Mouse (Mus musculus) intestine, embryonic 15.5 days (tissue): ENCODE results near the gene Olfr1360. TPM values are rescaled to one million over a fixed set of nuclear protein-coding genes. Genes with fewer than 3 reads are reported as not detected.
"Not testable (repeated sequence)": the region's sequence is repeated elsewhere in the genome, so short reads cannot be mapped to it uniquely, and the experiment has no call there.

Experiments
- ATAC-seq: fragments of 200-750 bp; cut with Nextera tagmentation; 2 replicates; pipeline ENCODE4 v1.8.0; 2017; ENCODE audit warnings: moderate TSS enrichment, moderate library complexity
- H3K27ac ChIP-seq: fragments of 300-500 bp; sonication (generic); 2 replicates; pipeline ENCODE4 v1.5.1; 2015; ENCODE audit warnings: mild to moderate bottlenecking, inconsistent platforms
- H3K27me3 ChIP-seq: fragments of 300-500 bp; sonication (generic); replicated peaks from 2 replicates; pipeline ENCODE4 v1.6.1; 2015; ENCODE audit warnings: inconsistent platforms
- H3K36me3 ChIP-seq: fragments of 300-500 bp; sonication (generic); 2 replicates; pipeline ENCODE4 v1.6.1; 2015; ENCODE audit warnings: inconsistent platforms
- H3K4me1 ChIP-seq: fragments of 300-500 bp; sonication (generic); replicated peaks from 2 replicates; pipeline ENCODE4 v1.6.1; 2015; ENCODE audit warnings: inconsistent platforms
- H3K4me2 ChIP-seq: fragments of 300-500 bp; sonication (generic); replicated peaks from 2 replicates; pipeline ENCODE4 v1.6.1; 2015; ENCODE audit warnings: mild to moderate bottlenecking, inconsistent platforms
- H3K4me3 ChIP-seq: fragments of 300-500 bp; sonication (generic); replicated peaks from 2 replicates; pipeline ENCODE4 v1.5.1; 2015; ENCODE audit warnings: inconsistent platforms
- H3K9ac ChIP-seq: fragments of 300-500 bp; sonication (generic); 2 replicates; pipeline ENCODE4 v1.6.1; 2015; ENCODE audit warnings: inconsistent platforms
- H3K9me3 ChIP-seq: fragments of 300-500 bp; sonication (generic); 2 replicates; pipeline ENCODE4 v1.6.1; 2016; ENCODE audit warnings: inconsistent platforms
- WGBS: fragments of 180-500 bp; shearing (Covaris S2); methylation state at CpG from one replicate; pipeline ENCODE4 v1.1.7; 2015; 5-methylcytosine and 5-hydroxymethylcytosine counted together
- polyA plus RNA-seq: library from polyadenylated mRNA; unstranded; fragments of >200 nt; fragmentation: Nextera tagmentation; extraction: Ambion mirVana; gene quantifications from 2 replicates; pipeline ENCODE4 v1.2.1, GENCODE M21; 2015

Gene Olfr1360
- not detected in 2 replicates for polyA plus RNA-seq

- Histone ChIP-seq H3K27ac (no peak within 1 kb of the TSS), H3K27me3 (no peaks in the 10 kb centered on the region), H3K36me3 (no peaks in the 10 kb centered on the region), H3K4me2 (no peak within 1 kb of the TSS), H3K9me3 (no peaks in the 10 kb centered on the region), H3K9ac (no peak within 1 kb of the TSS), H3K4me3 (no peak within 1 kb of the TSS), H3K4me1 (no peaks in the 10 kb centered on the region)
- 87% methylated on average over 2 of the region's 2 CpGs for WGBS
- ATAC-seq: no peak
Measured at GRCm38 (mm10) chr13:21677305-21677704, at the start of gene Olfr1360. TSS of gene Olfr1360 (minus strand) at chr13:21677405.

GRCm38 (mm10) chr13:21722993-21723836 lies 46.0 kb upstream of the Olfr1360 start:
- 38% methylated on average over 5 of the region's 5 CpGs for WGBS
- no peaks in the 10 kb centered on the region for H3K36me3 ChIP-seq
- H3K4me2 ChIP-seq: peak overlapping the region; percentile 60; the same call in 1 of the 2 replicates
- no peaks in the 10 kb centered on the region for H3K27me3 ChIP-seq
- ATAC-seq: no peak
- H3K4me1 ChIP-seq: peaks cover 7% of the 10 kb centered on the region
- H3K27ac ChIP-seq: no peak overlapping the region; the same call in 1 of the 2 replicates
- H3K9me3 ChIP-seq: no peaks in the 10 kb centered on the region
- H3K4me3 ChIP-seq: no peak overlapping the region
- H3K9ac ChIP-seq: no peak overlapping the region

- Histone ChIP-seq H3K4me3 (peak overlapping the region; percentile 29), H3K27ac (peak overlapping the region; percentile 87)
- WGBS: 3% methylated on average over 11 of the region's 11 CpGs
Measured at GRCm38 (mm10) chr13:21722373-21722925, 45.2 kb upstream of the Olfr1360 start.

GRCm38 (mm10) chr13:21721757-21722372 lies 44.7 kb upstream of the Olfr1360 start, which contains the start of gene Hist1h2bm:
TSS of gene Hist1h2bm (plus strand) at chr13:21722044.
- peak; percentile 96 for ATAC-seq
- peak within 1 kb of the TSS; percentile 87 for H3K27ac ChIP-seq
- H3K9ac ChIP-seq: peak within 1 kb of the TSS; percentile 41
- H3K4me1 ChIP-seq, H3K9me3 ChIP-seq, H3K36me3 ChIP-seq, H3K27me3 ChIP-seq: not testable (repeated sequence)
- peak within 1 kb of the TSS; percentile 61 for H3K4me2 ChIP-seq
- peak within 1 kb of the TSS; percentile 37 for H3K4me3 ChIP-seq
- under 1% methylated on average over 37 of the region's 37 CpGs for WGBS

More at GRCm38 (mm10) chr13:21722373-21722925, 45.2 kb upstream of the Olfr1360 start:
- no peaks in the 10 kb centered on the region for H3K9me3 ChIP-seq
- H3K36me3 ChIP-seq: no peaks in the 10 kb centered on the region
- ATAC-seq: peak; percentile 17
- H3K27me3 ChIP-seq: no peaks in the 10 kb centered on the region
- peak overlapping the region; percentile 41 for H3K9ac ChIP-seq
- H3K4me1 ChIP-seq: peaks cover 8% of the 10 kb centered on the region
- peak overlapping the region; percentile 60 for H3K4me2 ChIP-seq

- H3K36me3 ChIP-seq, H3K9me3 ChIP-seq, H3K27me3 ChIP-seq, H3K4me1 ChIP-seq: not testable (repeated sequence)
- peak overlapping the region; percentile 37 for H3K4me3 ChIP-seq
- peak overlapping the region; percentile 82 for H3K27ac ChIP-seq
- ATAC-seq: peak; percentile 29
- H3K9ac ChIP-seq: peak overlapping the region; percentile 30; the same call in 1 of the 2 replicates
- H3K4me2 ChIP-seq: peak overlapping the region; percentile 61
- WGBS: 2% methylated on average over 27 of the region's 44 CpGs
Measured at GRCm38 (mm10) chr13:21721107-21721756, 44.0 kb upstream of the Olfr1360 start.

GRCm38 (mm10) chr13:21718381-21719080 lies 41.3 kb upstream of the Olfr1360 start:
- WGBS: 57% methylated on average over 4 of the region's 4 CpGs
- Histone ChIP-seq H3K27ac (peak overlapping the region; percentile 75), H3K4me3 (peak overlapping the region; percentile 39), H3K36me3 (no peaks in the 10 kb centered on the region), H3K9me3 (no peaks in the 10 kb centered on the region), H3K9ac (peak overlapping the region; percentile 52), H3K27me3 (no peaks in the 10 kb centered on the region), H3K4me2 (peak overlapping the region; percentile 65), H3K4me1 (peaks cover 16% of the 10 kb centered on the region)
- ATAC-seq: no peak

GRCm38 (mm10) chr13:21717397-21718357 lies 40.5 kb upstream of the Olfr1360 start, which contains the start of gene Hist1h3h:
TSS of gene Hist1h3h (plus strand) at chr13:21717659.
- not testable (repeated sequence) for H3K36me3 ChIP-seq, H3K9me3 ChIP-seq, H3K27me3 ChIP-seq
- H3K4me2 ChIP-seq: peak within 1 kb of the TSS; percentile 74
- H3K4me1 ChIP-seq: peaks cover 16% of the 10 kb centered on the region
- H3K9ac ChIP-seq: peak within 1 kb of the TSS; percentile 54
- peak; percentile 52 for ATAC-seq
- WGBS: under 1% methylated on average over 33 of the region's 56 CpGs
- peak within 1 kb of the TSS; percentile 93 for H3K27ac ChIP-seq
- H3K4me3 ChIP-seq: peak within 1 kb of the TSS; percentile 39

- 0 out of 2 replicates have a peak, but pooled peaks have one; percentile 3 for ATAC-seq
- not testable (repeated sequence) for H3K9me3 ChIP-seq, H3K27me3 ChIP-seq, H3K36me3 ChIP-seq
- under 1% methylated on average over 19 of the region's 38 CpGs for WGBS
- H3K27ac ChIP-seq: peak overlapping the region; percentile 93
- peak overlapping the region; percentile 54 for H3K9ac ChIP-seq
- H3K4me2 ChIP-seq: peak overlapping the region; percentile 74
- peak overlapping the region; percentile 39 for H3K4me3 ChIP-seq
- peaks cover 16% of the 10 kb centered on the region for H3K4me1 ChIP-seq
Measured at GRCm38 (mm10) chr13:21716540-21717391, 39.6 kb upstream of the Olfr1360 start.

- Histone ChIP-seq H3K27ac (peak within 1 kb of the TSS; percentile 93), H3K9ac (peak within 1 kb of the TSS; percentile 54), H3K4me3 (peak within 1 kb of the TSS; percentile 39), H3K4me1 (peaks cover 16% of the 10 kb centered on the region), H3K4me2 (peak within 1 kb of the TSS; percentile 74)
- ATAC-seq: peak; percentile 94
- not testable (repeated sequence) for H3K9me3 ChIP-seq, H3K36me3 ChIP-seq, H3K27me3 ChIP-seq
- under 1% methylated on average over 36 of the region's 50 CpGs for WGBS
Measured at GRCm38 (mm10) chr13:21715864-21716539, 38.8 kb upstream of the Olfr1360 start, which contains the start of the genes Hist1h2bl and Hist1h2ai. TSS of gene Hist1h2bl (minus strand) at chr13:21716143. TSS of gene Hist1h2ai (plus strand) at chr13:21716422.
